22 mouse cellular contexts compared by ENCODE assay signal in the genomic region with DNA sequence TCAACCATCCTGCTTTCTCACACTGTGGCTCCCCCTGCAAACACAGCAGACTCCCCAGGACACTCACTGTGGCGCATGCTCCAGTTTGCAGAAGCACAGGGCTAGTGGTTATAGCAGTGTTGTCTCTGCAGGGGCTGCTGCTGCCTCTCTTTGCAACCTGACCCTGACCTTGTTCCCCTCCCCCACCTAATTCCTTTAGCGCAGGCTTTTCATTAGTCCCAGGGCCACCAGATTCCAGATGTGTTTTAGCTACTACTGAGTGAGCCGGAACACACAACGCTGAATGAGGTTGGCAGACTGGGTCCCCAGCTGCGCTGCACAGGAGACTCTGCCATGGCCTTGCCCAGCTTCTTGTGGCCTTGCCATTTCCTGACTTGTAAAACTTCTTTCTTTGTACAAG. TPM values are rescaled to one million over a fixed set of nuclear protein-coding genes. Genes with fewer than 3 reads are reported as not detected.
DNase-seq lines count a peak whose midpoint lies in the region; ATAC-seq and TF ChIP-seq lines count a peak whose summit lies in the region.
"Had no signal": no experiment of that assay in that cellular context is flagged by ENCODE, and none has a peak within 500 bp of the region (broad histone marks: within the 10 kb centered on the region; RNA-seq: fewer than 3 reads in every experiment).

No protein-coding gene starts in this region.

- no peaks in the 10 kb centered on the region for H3K36me3 ChIP-seq in forebrain, embryonic 10.5 days (replicated peaks)
- H3K36me3 ChIP-seq in forebrain, embryonic 14.5 days (ENCODE audit: control insufficient read depth, insufficient read depth, low read length), result no peaks in the 10 kb centered on the region
- H3K36me3 ChIP-seq in thymus, adult 2 months (ENCODE audit: control insufficient read depth, insufficient read depth, low read length), result no peaks in the 10 kb centered on the region
- H3K36me3 ChIP-seq in embryonic facial prominence, embryonic 12.5 days, result no peaks in the 10 kb centered on the region
- H3K36me3 ChIP-seq in neural tube, embryonic 11.5 days (ENCODE audit: control insufficient read depth, insufficient read depth, low read length), result no peaks in the 10 kb centered on the region
- H3K36me3 ChIP-seq in stomach, postnatal 0 days (ENCODE audit: control insufficient read depth, insufficient read depth, low read length), result no peaks in the 10 kb centered on the region
- H3K36me3 ChIP-seq: hindbrain, embryonic 12.5 days; limb, embryonic 13.5 days; liver, embryonic 15.5 days had no signal

- H3K9ac ChIP-seq in forebrain, embryonic 14.5 days (ENCODE audit: low read length), result no peak overlapping the region
- no peak overlapping the region for H3K9ac ChIP-seq in embryonic facial prominence, embryonic 12.5 days
- no peak overlapping the region for H3K9ac ChIP-seq in neural tube, embryonic 11.5 days (ENCODE audit: low read length)
- no peak overlapping the region for H3K9ac ChIP-seq in stomach, postnatal 0 days (ENCODE audit: low read length)
- H3K9ac ChIP-seq: forebrain, postnatal 0 days; hindbrain, embryonic 12.5 days; limb, embryonic 13.5 days; liver, embryonic 15.5 days had no signal

- 18% methylated on average over 5 of the region's 5 CpGs for WGBS in forebrain, embryonic 10.5 days
- 25% methylated on average over 5 of the region's 5 CpGs for WGBS in forebrain, embryonic 14.5 days
- 26% methylated on average over 5 of the region's 5 CpGs for WGBS in thymus, adult 2 months
- 5% methylated on average over 5 of the region's 5 CpGs for WGBS in embryonic facial prominence, embryonic 12.5 days
- 27% methylated on average over 5 of the region's 5 CpGs for WGBS in neural tube, embryonic 11.5 days
- WGBS in stomach, postnatal 0 days, result 35% methylated on average over 5 of the region's 5 CpGs

- peak overlapping the region; percentile 10; the same call in 1 of the 2 replicates for H3K4me3 ChIP-seq in forebrain, embryonic 10.5 days
- no peak overlapping the region for H3K4me3 ChIP-seq in forebrain, embryonic 14.5 days (ENCODE audit: low read depth, low read length)
- H3K4me3 ChIP-seq in thymus, adult 2 months (ENCODE audit: control insufficient read depth, insufficient read depth, low read length), result no peak overlapping the region
- H3K4me3 ChIP-seq in embryonic facial prominence, embryonic 12.5 days, result no peak overlapping the region
- H3K4me3 ChIP-seq in neural tube, embryonic 11.5 days (ENCODE audit: low read depth, low read length), result no peak overlapping the region
- no peak overlapping the region for H3K4me3 ChIP-seq in stomach, postnatal 0 days (ENCODE audit: low read depth, low read length)
- H3K4me3 ChIP-seq: erythroblast, embryonic 14.5 days; hindbrain, embryonic 12.5 days; layer of hippocampus, adult 2 months; limb, embryonic 13.5 days; liver, embryonic 15.5 days had no signal

- peak overlapping the region; percentile 71 for H3K27ac ChIP-seq in forebrain, embryonic 10.5 days
- no peak overlapping the region for H3K27ac ChIP-seq in forebrain, embryonic 14.5 days (ENCODE audit: low read depth, low read length)
- H3K27ac ChIP-seq in thymus, adult 2 months (ENCODE audit: control insufficient read depth, insufficient read depth, low read length), result no peak overlapping the region
- peak overlapping the region; percentile 30; the same call in 1 of the 2 replicates for H3K27ac ChIP-seq in embryonic facial prominence, embryonic 12.5 days
- no peak overlapping the region for H3K27ac ChIP-seq in neural tube, embryonic 11.5 days (ENCODE audit: low read depth, low read length)
- no peak overlapping the region for H3K27ac ChIP-seq in stomach, postnatal 0 days (replicated peaks)
- H3K27ac ChIP-seq: hindbrain, embryonic 12.5 days; layer of hippocampus, adult 2 months; limb, embryonic 13.5 days; liver, embryonic 15.5 days had no signal

- TF ChIP-seq EP300 in stomach, postnatal 0 days (optimal IDR thresholded peaks at IDR 0.05), result no peak

- H3K4me2 ChIP-seq in forebrain, embryonic 14.5 days (ENCODE audit: low read length), result no peak overlapping the region
- H3K4me2 ChIP-seq in embryonic facial prominence, embryonic 12.5 days (replicated peaks), result no peak overlapping the region
- H3K4me2 ChIP-seq in neural tube, embryonic 11.5 days (ENCODE audit: low read depth), result no peak overlapping the region
- H3K4me2 ChIP-seq in stomach, postnatal 0 days (replicated peaks; ENCODE audit: low read depth), result no peak overlapping the region
- H3K4me2 ChIP-seq: hindbrain, embryonic 12.5 days; limb, embryonic 13.5 days; liver, embryonic 15.5 days had no signal

- no peaks in the 10 kb centered on the region for H3K27me3 ChIP-seq in forebrain, embryonic 10.5 days (ENCODE audit: poor library complexity, severe bottlenecking)
- H3K27me3 ChIP-seq in forebrain, embryonic 14.5 days (replicated peaks; ENCODE audit: control insufficient read depth, insufficient read depth, low read length), result no peaks in the 10 kb centered on the region
- no peaks in the 10 kb centered on the region for H3K27me3 ChIP-seq in thymus, adult 2 months (ENCODE audit: control insufficient read depth, insufficient read depth, low read length)
- H3K27me3 ChIP-seq in embryonic facial prominence, embryonic 12.5 days, result no peaks in the 10 kb centered on the region
- no peaks in the 10 kb centered on the region for H3K27me3 ChIP-seq in neural tube, embryonic 11.5 days (ENCODE audit: control insufficient read depth, insufficient read depth, low read length)
- H3K27me3 ChIP-seq in stomach, postnatal 0 days (ENCODE audit: control insufficient read depth, insufficient read depth, low read length), result no peaks in the 10 kb centered on the region
- H3K27me3 ChIP-seq: hindbrain, embryonic 12.5 days; limb, embryonic 13.5 days; liver, embryonic 15.5 days had no signal

- ATAC-seq in forebrain, embryonic 14.5 days, result no peak
- ATAC-seq in embryonic facial prominence, embryonic 12.5 days (ENCODE audit: insufficient number of reproducible peaks, insufficient read depth, low FRiP score, low TSS enrichment), result peak; percentile 72
- ATAC-seq in neural tube, embryonic 11.5 days (ENCODE audit: insufficient read depth, low FRiP score, low TSS enrichment), result no peak
- ATAC-seq in stomach, postnatal 0 days (ENCODE audit: low FRiP score, low TSS enrichment), result no peak
- ATAC-seq: CD4-positive, CD25-positive, alpha-beta regulatory T cell, adult 4 months; forebrain, postnatal 0 days had no signal

- no peak for TF ChIP-seq CTCF in thymus, adult 2 months (IDR thresholded peaks at IDR 0.05; ENCODE audit: borderline replicate concordance, control insufficient read depth, extremely low read depth, insufficient read depth, low read length, poor library complexity)
- no peak for TF ChIP-seq CTCF in stomach, postnatal 0 days (IDR thresholded peaks at IDR 0.05; ENCODE audit: low read depth)

- no peak for TF ChIP-seq POLR2A in thymus, adult 2 months (IDR thresholded peaks at IDR 0.05; ENCODE audit: control insufficient read depth, extremely low read depth, insufficient read depth, low read length, poor library complexity)

- DNase-seq in forebrain, embryonic 10.5 days (ENCODE audit: extremely low spot score, low spot score), result peak; percentile 54
- DNase-seq in forebrain, embryonic 14.5 days (ENCODE audit: low spot score), result no peak
- DNase-seq in thymus, postnatal 0 days (ENCODE audit: low spot score), result peak; percentile 64
- no peak for DNase-seq in thymus, adult 2 months
- DNase-seq in neural tube, embryonic 11.5 days (ENCODE audit: low spot score), result peak; percentile 44
- DNase-seq in stomach, postnatal 0 days (ENCODE audit: low spot score), result no peak
- DNase-seq in layer of hippocampus, adult 9-10 months (ENCODE audit: low spot score), result no peak
- DNase-seq: adrenal gland, postnatal 14 days; cerebellum, adult 2 months; forebrain, postnatal 0 days; gastrocnemius, postnatal 25 days; kidney, adult 18-20 months; kidney, postnatal 10 days; lung, postnatal 10 days; thymus, adult 18-20 months had no signal

- H3K9me3 ChIP-seq in forebrain, embryonic 10.5 days, result no peaks in the 10 kb centered on the region
- no peaks in the 10 kb centered on the region for H3K9me3 ChIP-seq in forebrain, embryonic 14.5 days (replicated peaks; ENCODE audit: control insufficient read depth, low read length)
- H3K9me3 ChIP-seq in embryonic facial prominence, embryonic 12.5 days, result no peaks in the 10 kb centered on the region
- H3K9me3 ChIP-seq in neural tube, embryonic 11.5 days (ENCODE audit: control insufficient read depth, low read length), result no peaks in the 10 kb centered on the region
- H3K9me3 ChIP-seq in stomach, postnatal 0 days (ENCODE audit: control insufficient read depth, low read length), result no peaks in the 10 kb centered on the region
- H3K9me3 ChIP-seq: hindbrain, embryonic 12.5 days; limb, embryonic 13.5 days; liver, embryonic 15.5 days had no signal

- H3K4me1 ChIP-seq in forebrain, embryonic 10.5 days, result peaks cover 15% of the 10 kb centered on the region
- no peaks in the 10 kb centered on the region for H3K4me1 ChIP-seq in forebrain, embryonic 14.5 days (ENCODE audit: control insufficient read depth, insufficient read depth, low read length)
- peaks cover 14% of the 10 kb centered on the region for H3K4me1 ChIP-seq in thymus, adult 2 months (replicated peaks; ENCODE audit: control insufficient read depth, insufficient read depth, low read length)
- H3K4me1 ChIP-seq in embryonic facial prominence, embryonic 12.5 days, result peaks cover 10% of the 10 kb centered on the region
- peaks cover 6% of the 10 kb centered on the region for H3K4me1 ChIP-seq in neural tube, embryonic 11.5 days (ENCODE audit: control insufficient read depth, insufficient read depth, low read length)
- H3K4me1 ChIP-seq in stomach, postnatal 0 days (replicated peaks; ENCODE audit: control insufficient read depth, insufficient read depth), result no peaks in the 10 kb centered on the region
- H3K4me1 ChIP-seq: liver, embryonic 15.5 days had no signal

RNA-seq across cellular contexts. Expression of a gene that starts 46.5 kb away (rescaled TPM):
- 0.12 TPM in 1 of 2 replicates, not detected in the other for polyA plus RNA-seq in forebrain, embryonic 10.5 days (2016; fragmentation: Nextera tagmentation; extraction: Ambion mirVana)
- 0.04 TPM in 1 of 2 replicates, not detected in the other for polyA plus RNA-seq in forebrain, embryonic 14.5 days (2014; fragmentation: Nextera tagmentation; extraction: Ambion mirVana)
- polyA plus RNA-seq in thymus, postnatal 0 days (2015; fragmentation: Nextera tagmentation; extraction: Ambion mirVana), result 4.9 and 7.2 TPM in 2 replicates
- 1.5 and 2.0 TPM in 2 replicates for polyA plus RNA-seq in thymus, adult 2 months (2012; rRNA removed)
- polyA plus RNA-seq in embryonic facial prominence, embryonic 12.5 days (2016; fragmentation: Nextera tagmentation; extraction: Ambion mirVana), result 0.20 TPM in 1 of 2 replicates, not detected in the other
- polyA plus RNA-seq in neural tube, embryonic 11.5 days (2014; fragmentation: Nextera tagmentation; extraction: Ambion mirVana), result not detected in 2 replicates
- not detected in 2 replicates for polyA plus RNA-seq in stomach, postnatal 0 days (2015; fragmentation: Nextera tagmentation; extraction: Ambion mirVana)
- polyA plus RNA-seq: CD4-positive, CD25-positive, alpha-beta regulatory T cell, adult 4 months; limb, embryonic 13.5 days had no signal

RNA-seq across cellular contexts. Expression of a gene that starts 56.6 kb away (rescaled TPM):
- 6.7 and 7.9 TPM in 2 replicates for polyA plus RNA-seq in forebrain, embryonic 10.5 days (2016; fragmentation: Nextera tagmentation; extraction: Ambion mirVana)
- 16.8 and 19.7 TPM in 2 replicates for polyA plus RNA-seq in forebrain, embryonic 14.5 days (2014; fragmentation: Nextera tagmentation; extraction: Ambion mirVana)
- 36.7 and 49.0 TPM in 2 replicates for polyA plus RNA-seq in thymus, postnatal 0 days (2015; fragmentation: Nextera tagmentation; extraction: Ambion mirVana)
- 103 and 107 TPM in 2 replicates for polyA plus RNA-seq in thymus, adult 2 months (2012; rRNA removed)
- 14.6 and 15.4 TPM in 2 replicates for polyA plus RNA-seq in embryonic facial prominence, embryonic 12.5 days (2016; fragmentation: Nextera tagmentation; extraction: Ambion mirVana)
- polyA plus RNA-seq in neural tube, embryonic 11.5 days (2014; fragmentation: Nextera tagmentation; extraction: Ambion mirVana), result 8.5 and 9.7 TPM in 2 replicates
- polyA plus RNA-seq in stomach, postnatal 0 days (2015; fragmentation: Nextera tagmentation; extraction: Ambion mirVana), result 11.1 and 13.2 TPM in 2 replicates

Comparison
In these comparisons a context has a peak if more than half of its experiments do, and no peak if none do; other contexts are left out.
1. DNase-seq: peak in forebrain, embryonic 10.5 days (single experiment), thymus, postnatal 0 days (single experiment) and neural tube, embryonic 11.5 days (single experiment); none in forebrain, embryonic 14.5 days (single experiment), thymus, adult 2 months (single experiment), stomach, postnatal 0 days (single experiment) and layer of hippocampus, adult 9-10 months (single experiment).
2. H3K27ac ChIP-seq: peak in forebrain, embryonic 10.5 days (single experiment) and embryonic facial prominence, embryonic 12.5 days (single experiment); none in forebrain, embryonic 14.5 days (single experiment), thymus, adult 2 months (single experiment), neural tube, embryonic 11.5 days (single experiment) and stomach, postnatal 0 days (single experiment).